8 mouse cellular contexts compared by ENCODE assay signal in genomic region chr17:23550188-23550791, GRCm38 (mm10). TPM values are rescaled to one million over a fixed set of nuclear protein-coding genes. Genes with fewer than 3 reads are reported as not detected.
DNase-seq lines count a peak whose midpoint lies in the region; ATAC-seq and TF ChIP-seq lines count a peak whose summit lies in the region.

No protein-coding gene starts in this region.

- H3K36me3 ChIP-seq in forebrain, embryonic 11.5 days (ENCODE audit: control insufficient read depth, insufficient read depth, low read length): no peaks in the 10 kb centered on the region
- H3K36me3 ChIP-seq in heart, embryonic 16.5 days (ENCODE audit: control insufficient read depth, insufficient read depth): peaks cover 1% of the 10 kb centered on the region; the same call in 1 of the 2 replicates
- no peaks in the 10 kb centered on the region for H3K36me3 ChIP-seq in liver, embryonic 14.5 days (replicated peaks; ENCODE audit: control insufficient read depth, insufficient read depth, low read depth)
- H3K36me3 ChIP-seq in stomach, embryonic 15.5 days: no peaks in the 10 kb centered on the region

- H3K9me3 ChIP-seq in forebrain, embryonic 11.5 days (ENCODE audit: control insufficient read depth, low read length): no peaks in the 10 kb centered on the region
- no peaks in the 10 kb centered on the region for H3K9me3 ChIP-seq in heart, embryonic 16.5 days (replicated peaks; ENCODE audit: control insufficient read depth, low read length)
- H3K9me3 ChIP-seq in liver, embryonic 14.5 days (ENCODE audit: control insufficient read depth, low read length): no peaks in the 10 kb centered on the region
- H3K9me3 ChIP-seq in stomach, embryonic 15.5 days: no peaks in the 10 kb centered on the region

- whole genome bisulfite sequencing in forebrain, embryonic 11.5 days: under 1% methylated on average over 22 of the region's 22 CpGs
- WGBS in heart, embryonic 16.5 days: 0% methylated on average over 22 of the region's 22 CpGs
- under 1% methylated on average over 22 of the region's 22 CpGs for WGBS in liver, embryonic 14.5 days (ENCODE audit: insufficient replicate concordance)
- 0% methylated on average over 22 of the region's 22 CpGs for WGBS in stomach, embryonic 15.5 days

- peak overlapping the region; percentile 64 for H3K9ac ChIP-seq in forebrain, embryonic 11.5 days (ENCODE audit: low read length)
- peak overlapping the region; percentile 69 for H3K9ac ChIP-seq in heart, embryonic 16.5 days (ENCODE audit: low read length)
- H3K9ac ChIP-seq in liver, embryonic 14.5 days (replicated peaks): peak overlapping the region; percentile 71
- H3K9ac ChIP-seq in stomach, embryonic 15.5 days: peak overlapping the region; percentile 54

- peak; percentile 65 for ATAC-seq in forebrain, embryonic 11.5 days (replicated peaks; ENCODE audit: low FRiP score)
- peak; percentile 53 for ATAC-seq in heart, embryonic 16.5 days (replicated peaks; ENCODE audit: extremely low read depth, insufficient read depth, low FRiP score)
- peak; percentile 59 for ATAC-seq in liver, embryonic 14.5 days (ENCODE audit: insufficient read depth)
- peak; percentile 68 for ATAC-seq in stomach, embryonic 15.5 days (ENCODE audit: insufficient read depth, low FRiP score, low read depth)

- no peaks in the 10 kb centered on the region for H3K27me3 ChIP-seq in forebrain, embryonic 11.5 days (ENCODE audit: control insufficient read depth, insufficient read depth, low read length)
- no peaks in the 10 kb centered on the region for H3K27me3 ChIP-seq in heart, embryonic 16.5 days (ENCODE audit: control insufficient read depth, insufficient read depth, low read length)
- H3K27me3 ChIP-seq in liver, embryonic 14.5 days (ENCODE audit: control insufficient read depth, insufficient read depth, low read length): no peaks in the 10 kb centered on the region
- H3K27me3 ChIP-seq in stomach, embryonic 15.5 days (replicated peaks): no peaks in the 10 kb centered on the region

- no peak for TF ChIP-seq EP300 in liver, embryonic 14.5 days (IDR thresholded peaks at IDR 0.05; ENCODE audit: low read depth)

- H3K4me3 ChIP-seq in forebrain, embryonic 11.5 days (ENCODE audit: low read depth, low read length): peak overlapping the region; percentile 60
- H3K4me3 ChIP-seq in heart, embryonic 16.5 days (ENCODE audit: low read length): peak overlapping the region; percentile 78
- H3K4me3 ChIP-seq in liver, embryonic 14.5 days (ENCODE audit: insufficient read depth in 1 of 2, low read depth in 2 of 2, low read length in 2 of 2): peak overlapping the region; percentile 80 to 94
- peak overlapping the region; percentile 59 for H3K4me3 ChIP-seq in stomach, embryonic 15.5 days (replicated peaks)

- DNase-seq in CD8-positive naive resting alpha-beta T cell, adult 2 months (ENCODE audit: low read depth in 2 of 2, low spot score in 2 of 2): peak; percentile 97 to 99
- peak; percentile 85 for DNase-seq in c-Kit-positive CD71-positive TER-119-negative erythroid progenitor cells, embryonic 14.5 days (ENCODE audit: low read depth)
- DNase-seq in forebrain, embryonic 11.5 days (ENCODE audit: low spot score): peak; percentile 94
- DNase-seq in kidney, postnatal 36 days: peak; percentile 90
- peak; percentile 78 to 81 (median 79) for DNase-seq in liver, embryonic 14.5 days (ENCODE audit: low read depth in 3 of 3, low spot score in 3 of 3)
- DNase-seq in neural tube, embryonic 10.5 days (ENCODE audit: extremely low spot score, low spot score): peak; percentile 95

- H3K4me2 ChIP-seq in forebrain, embryonic 11.5 days (ENCODE audit: low read depth, low read length, severe bottlenecking): peak overlapping the region; percentile 66
- peak overlapping the region; percentile 74 for H3K4me2 ChIP-seq in heart, embryonic 16.5 days (ENCODE audit: low read depth, low read length)
- H3K4me2 ChIP-seq in liver, embryonic 14.5 days (ENCODE audit: low read depth): peak overlapping the region; percentile 98
- peak overlapping the region; percentile 84 for H3K4me2 ChIP-seq in stomach, embryonic 15.5 days

- no peak for TF ChIP-seq CTCF in liver, embryonic 14.5 days (IDR thresholded peaks at IDR 0.05; ENCODE audit: low read depth)

- H3K4me1 ChIP-seq in forebrain, embryonic 11.5 days (replicated peaks; ENCODE audit: control insufficient read depth, insufficient read depth, low read length): no peaks in the 10 kb centered on the region; the same call in 1 of the 2 replicates
- peaks cover 14% of the 10 kb centered on the region for H3K4me1 ChIP-seq in heart, embryonic 16.5 days (ENCODE audit: control insufficient read depth, insufficient read depth, low read length)
- peaks cover 4 to 18% of the 10 kb centered on the region in 2 experiments; a peak in 3 of 4 replicates for H3K4me1 ChIP-seq in liver, embryonic 14.5 days (replicated peaks; ENCODE audit: control insufficient read depth in 2 of 2, insufficient read depth in 2 of 2, low read length in 1 of 2)
- H3K4me1 ChIP-seq in stomach, embryonic 15.5 days: peaks cover 8% of the 10 kb centered on the region

- H3K27ac ChIP-seq in forebrain, embryonic 11.5 days (ENCODE audit: low read depth, low read length): peak overlapping the region; percentile 1; the same call in 1 of the 2 replicates
- H3K27ac ChIP-seq in heart, embryonic 16.5 days (ENCODE audit: low read length): peak overlapping the region; percentile 83
- peak overlapping the region; percentile 67 for H3K27ac ChIP-seq in liver, embryonic 14.5 days
- peak overlapping the region; percentile 88 for H3K27ac ChIP-seq in stomach, embryonic 15.5 days

RNA-seq across cellular contexts. Expression of gene Zfp213, which starts 13.7 kb away (rescaled TPM):
- 28.1 and 29.9 TPM in 2 replicates for polyA plus RNA-seq in forebrain, embryonic 11.5 days (2014; fragmentation: Nextera tagmentation; extraction: Ambion mirVana)
- polyA plus RNA-seq in heart, embryonic 16.5 days (2015; fragmentation: Nextera tagmentation; extraction: Ambion mirVana): 12.9 and 14.5 TPM in 2 replicates
- 3.7 and 4.1 TPM in 2 replicates for polyA plus RNA-seq in liver, embryonic 14.5 days (2012; rRNA removed)
- polyA plus RNA-seq in liver, embryonic 14.5 days (2014; fragmentation: Nextera tagmentation; extraction: Ambion mirVana): 4.1 and 4.8 TPM in 2 replicates
- 16.1 and 18.8 TPM in 2 replicates for polyA plus RNA-seq in stomach, embryonic 15.5 days (2015; fragmentation: Nextera tagmentation; extraction: Ambion mirVana)

RNA-seq across cellular contexts. Expression of gene Zfp13, which starts 49.0 kb away (rescaled TPM):
- 19.2 and 20.5 TPM in 2 replicates for polyA plus RNA-seq in forebrain, embryonic 11.5 days (2014; fragmentation: Nextera tagmentation; extraction: Ambion mirVana)
- 7.3 and 8.5 TPM in 2 replicates for polyA plus RNA-seq in heart, embryonic 16.5 days (2015; fragmentation: Nextera tagmentation; extraction: Ambion mirVana)
- 1.9 and 2.0 TPM in 2 replicates for polyA plus RNA-seq in liver, embryonic 14.5 days (2012; rRNA removed)
- 1.3 TPM in 2 replicates for polyA plus RNA-seq in liver, embryonic 14.5 days (2014; fragmentation: Nextera tagmentation; extraction: Ambion mirVana)
- polyA plus RNA-seq in stomach, embryonic 15.5 days (2015; fragmentation: Nextera tagmentation; extraction: Ambion mirVana): 10.3 and 12.7 TPM in 2 replicates

RNA-seq across cellular contexts. Expression of gene Zscan10, which starts 50.4 kb away (rescaled TPM):
- 0.16 and 0.27 TPM in 2 replicates for polyA plus RNA-seq in forebrain, embryonic 11.5 days (2014; fragmentation: Nextera tagmentation; extraction: Ambion mirVana)
- not detected in 2 replicates for polyA plus RNA-seq in heart, embryonic 16.5 days (2015; fragmentation: Nextera tagmentation; extraction: Ambion mirVana)
- not detected in 2 replicates for polyA plus RNA-seq in liver, embryonic 14.5 days (2012; rRNA removed)
- not detected in 2 replicates for polyA plus RNA-seq in liver, embryonic 14.5 days (2014; fragmentation: Nextera tagmentation; extraction: Ambion mirVana)
- polyA plus RNA-seq in stomach, embryonic 15.5 days (2015; fragmentation: Nextera tagmentation; extraction: Ambion mirVana): 0.12 and 0.18 TPM in 2 replicates

Comparison
In these comparisons a context has a peak if more than half of its experiments do, and no peak if none do; other contexts are left out.
1. Peak in every context shown above with its lines: DNase-seq, ATAC-seq, H3K4me3 ChIP-seq and H3K27ac ChIP-seq.
2. H3K27ac ChIP-seq: peak in every context shown above with its lines; median percentile 88 in stomach, embryonic 15.5 days; 83 in heart, embryonic 16.5 days; 67 in liver, embryonic 14.5 days; 1 in forebrain, embryonic 11.5 days.